Mouse (Mus musculus): Measurements from ENCODE around the gene 5031410I06Rik. TPM values are rescaled to one million over a fixed set of nuclear protein-coding genes. Genes with fewer than 3 reads are reported as not detected.

5031410I06Rik gene
- polyA plus RNA-seq (2012; rRNA removed; ENCODE audit: low replicate concordance): not detected in 2 replicates

GRCm38 (mm10) chr5:26105262-26105661 lies at the start of gene 5031410I06Rik:
5031410I06Rik (minus strand) TSS chr5:26105362.

GRCm38 (mm10) chr5:26121321-26121720 lies 16.2 kb upstream of the 5031410I06Rik start, which contains the start of gene Gm10220:
Gm10220 (minus strand) TSS chr5:26121421.

GRCm38 (mm10) chr5:26089191-26089590 lies 16.0 kb downstream of the 5031410I06Rik start, which contains the start of gene Gm10471:
Gm10471 (minus strand) TSS chr5:26089291.

GRCm38 (mm10) chr5:26058481-26058880 lies 46.7 kb downstream of the 5031410I06Rik start, which contains the start of gene Gm7347:
Gm7347 (minus strand) TSS chr5:26058581.

Other genes starting within 250 kb of the 5031410I06Rik start
- gene Gm21663, start 163.0 kb downstream of the 5031410I06Rik start, polyA plus RNA-seq (2012; rRNA removed; ENCODE audit: low replicate concordance): not detected in 2 replicates
- gene Gm21671, start 150.9 kb downstream of the 5031410I06Rik start, polyA plus RNA-seq (2012; rRNA removed; ENCODE audit: low replicate concordance): not detected in 2 replicates
- gene Gm21680, start 132.7 kb downstream of the 5031410I06Rik start, polyA plus RNA-seq (2012; rRNA removed; ENCODE audit: low replicate concordance): not detected in 2 replicates
- gene Gm21698, start 116.7 kb downstream of the 5031410I06Rik start, polyA plus RNA-seq (2012; rRNA removed; ENCODE audit: low replicate concordance): not detected in 2 replicates
- gene Gm1979, start 100.6 kb downstream of the 5031410I06Rik start, polyA plus RNA-seq (2012; rRNA removed; ENCODE audit: low replicate concordance): not detected in 2 replicates
- gene Gm5862, start 82.4 kb downstream of the 5031410I06Rik start, polyA plus RNA-seq (2012; rRNA removed; ENCODE audit: low replicate concordance): not detected in 2 replicates
- not detected in 2 replicates for gene Speer4a, start 65.8 kb downstream of the 5031410I06Rik start, polyA plus RNA-seq (2012; rRNA removed; ENCODE audit: low replicate concordance)
- not detected in 2 replicates for gene Gm7347, start 46.8 kb downstream of the 5031410I06Rik start, polyA plus RNA-seq (2012; rRNA removed; ENCODE audit: low replicate concordance)
- not detected in 2 replicates for gene Gm10471, start 16.1 kb downstream of the 5031410I06Rik start, polyA plus RNA-seq (2012; rRNA removed; ENCODE audit: low replicate concordance)
- not detected in 2 replicates for gene Gm10220, start 16.1 kb upstream of the 5031410I06Rik start, polyA plus RNA-seq (2012; rRNA removed; ENCODE audit: low replicate concordance)
- 0.04 TPM in 1 of 2 replicates, not detected in the other for gene Gm7361, start 152.3 kb upstream of the 5031410I06Rik start, polyA plus RNA-seq (2012; rRNA removed; ENCODE audit: low replicate concordance)

All from subcutaneous adipose tissue, adult 2 months (tissue).